Mouse (Mus musculus): ENCODE measurements at regions not wholly inside any gene's neighbourhood (a gene's known extent, or its start where the extent isn't known, plus 50 kb on each side); places are given as distances from the start of the nearest gene placed in this dataset.

DNA sequence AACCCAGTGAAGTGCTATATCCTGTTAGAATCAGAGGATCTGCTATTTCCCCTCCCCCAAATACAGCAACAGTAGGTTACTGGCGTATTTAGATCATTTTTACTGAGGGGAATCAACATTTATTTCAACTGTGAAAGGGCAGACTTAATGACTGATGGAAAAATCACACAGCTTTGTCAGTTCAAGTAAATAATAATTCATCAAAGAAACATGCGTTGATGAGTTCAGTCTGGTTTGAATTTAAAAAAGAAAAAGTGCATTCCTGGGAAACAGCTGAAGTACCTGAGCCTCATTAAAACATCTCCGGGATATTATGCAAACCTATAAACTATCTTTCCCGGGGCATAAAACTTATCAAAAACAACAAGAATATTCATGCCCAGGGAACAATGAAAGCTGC is 497.7 kb upstream of the Marcks start:
- 26% methylated on average over 4 of the region's 4 CpGs for WGBS
- Histone ChIP-seq H3K4me1 (ENCODE audit: control insufficient read depth, insufficient read depth, low read length) (no peaks in the 10 kb centered on the region), H3K4me3 (ENCODE audit: low read depth, low read length) (no peak overlapping the region), H3K9ac (replicated peaks; ENCODE audit: low read length) (no peak overlapping the region), H3K36me3 (replicated peaks; ENCODE audit: control insufficient read depth, insufficient read depth, low read depth, low read length) (no peaks in the 10 kb centered on the region), H3K27ac (replicated peaks; ENCODE audit: low read depth, low read length) (peak overlapping the region; percentile 35; the same call in 1 of the 2 replicates), H3K4me2 (ENCODE audit: low read depth, low read length) (no peak overlapping the region), H3K9me3 (replicated peaks; ENCODE audit: control insufficient read depth, low read length) (no peaks in the 10 kb centered on the region), H3K27me3 (ENCODE audit: control insufficient read depth, insufficient read depth, low read length) (no peaks in the 10 kb centered on the region)
- DNase-seq (ENCODE audit: low spot score) (peak; percentile 24), ATAC-seq (replicated peaks; ENCODE audit: insufficient number of reproducible peaks, low FRiP score, low TSS enrichment, low read depth) (no peak)

GRCm38 (mm10) chr10:37630403-37630802 is 491.7 kb upstream of the Marcks start:
- Histone ChIP-seq H3K36me3 (replicated peaks; ENCODE audit: control insufficient read depth, insufficient read depth, low read depth, low read length) (no peaks in the 10 kb centered on the region), H3K4me1 (ENCODE audit: control insufficient read depth, insufficient read depth, low read length) (no peaks in the 10 kb centered on the region), H3K27ac (replicated peaks; ENCODE audit: low read depth, low read length) (no peak overlapping the region), H3K27me3 (ENCODE audit: control insufficient read depth, insufficient read depth, low read length) (no peaks in the 10 kb centered on the region), H3K4me2 (ENCODE audit: low read depth, low read length) (no peak overlapping the region), H3K4me3 (ENCODE audit: low read depth, low read length) (no peak overlapping the region), H3K9me3 (replicated peaks; ENCODE audit: control insufficient read depth, low read length) (no peaks in the 10 kb centered on the region), H3K9ac (replicated peaks; ENCODE audit: low read length) (no peak overlapping the region)
- ATAC-seq (replicated peaks; ENCODE audit: insufficient number of reproducible peaks, low FRiP score, low TSS enrichment, low read depth) (no peak), DNase-seq (ENCODE audit: low spot score) (no peak)
- WGBS = 83% methylated on average over 1 of the region's 1 CpGs

DNA sequence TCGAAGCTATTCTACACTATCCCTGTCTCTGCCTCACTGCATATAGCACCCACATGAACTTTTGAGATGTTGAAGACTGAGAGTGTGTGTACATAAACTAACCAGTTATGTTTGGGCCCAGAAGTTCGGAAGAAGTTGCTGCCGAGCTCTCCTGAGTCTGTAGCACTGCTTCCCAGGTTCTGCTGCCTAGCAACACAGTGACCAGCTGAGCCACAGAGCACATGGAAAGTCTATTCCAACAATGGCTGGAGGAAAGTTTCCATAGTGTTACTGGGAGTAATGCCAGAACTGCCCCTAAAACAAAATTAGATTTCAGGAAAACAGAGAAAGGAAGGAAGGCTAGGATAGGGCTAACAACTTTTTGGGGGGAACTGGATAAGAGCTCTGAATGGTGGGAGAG is 489.2 kb upstream of the Marcks start:
- WGBS = 79% methylated on average over 3 of the region's 3 CpGs
- no peak overlapping the region for H3K27ac ChIP-seq (replicated peaks; ENCODE audit: low read depth, low read length)
- no peak overlapping the region for H3K9ac ChIP-seq (replicated peaks; ENCODE audit: low read length)
- H3K4me2 ChIP-seq (ENCODE audit: low read depth, low read length) = no peak overlapping the region
- DNase-seq (ENCODE audit: low spot score) (no peak), ATAC-seq (replicated peaks; ENCODE audit: insufficient number of reproducible peaks, low FRiP score, low TSS enrichment, low read depth) (no peak)
- H3K27me3 ChIP-seq (ENCODE audit: control insufficient read depth, insufficient read depth, low read length) = no peaks in the 10 kb centered on the region
- H3K4me3 ChIP-seq (ENCODE audit: low read depth, low read length) = no peak overlapping the region
- no peaks in the 10 kb centered on the region for H3K36me3 ChIP-seq (replicated peaks; ENCODE audit: control insufficient read depth, insufficient read depth, low read depth, low read length)
- H3K9me3 ChIP-seq (replicated peaks; ENCODE audit: control insufficient read depth, low read length) = no peaks in the 10 kb centered on the region
- no peaks in the 10 kb centered on the region for H3K4me1 ChIP-seq (ENCODE audit: control insufficient read depth, insufficient read depth, low read length)

GRCm38 (mm10) chr10:37626758-37627201 is 488.1 kb upstream of the Marcks start:
- ATAC-seq (replicated peaks; ENCODE audit: insufficient number of reproducible peaks, low FRiP score, low TSS enrichment, low read depth) (no peak; the same call in 1 of the 2 replicates), DNase-seq (ENCODE audit: low spot score) (no peak)
- no peaks in the 10 kb centered on the region for H3K9me3 ChIP-seq (replicated peaks; ENCODE audit: control insufficient read depth, low read length)
- H3K4me2 ChIP-seq (ENCODE audit: low read depth, low read length) = no peak overlapping the region
- H3K27me3 ChIP-seq (ENCODE audit: control insufficient read depth, insufficient read depth, low read length) = no peaks in the 10 kb centered on the region
- H3K36me3 ChIP-seq (replicated peaks; ENCODE audit: control insufficient read depth, insufficient read depth, low read depth, low read length) = no peaks in the 10 kb centered on the region
- H3K27ac ChIP-seq (replicated peaks; ENCODE audit: low read depth, low read length) = no peak overlapping the region
- H3K9ac ChIP-seq (replicated peaks; ENCODE audit: low read length) = no peak overlapping the region
- 49% methylated on average over 5 of the region's 5 CpGs for WGBS
- no peak overlapping the region for H3K4me3 ChIP-seq (ENCODE audit: low read depth, low read length)
- no peaks in the 10 kb centered on the region for H3K4me1 ChIP-seq (ENCODE audit: control insufficient read depth, insufficient read depth, low read length)

DNA sequence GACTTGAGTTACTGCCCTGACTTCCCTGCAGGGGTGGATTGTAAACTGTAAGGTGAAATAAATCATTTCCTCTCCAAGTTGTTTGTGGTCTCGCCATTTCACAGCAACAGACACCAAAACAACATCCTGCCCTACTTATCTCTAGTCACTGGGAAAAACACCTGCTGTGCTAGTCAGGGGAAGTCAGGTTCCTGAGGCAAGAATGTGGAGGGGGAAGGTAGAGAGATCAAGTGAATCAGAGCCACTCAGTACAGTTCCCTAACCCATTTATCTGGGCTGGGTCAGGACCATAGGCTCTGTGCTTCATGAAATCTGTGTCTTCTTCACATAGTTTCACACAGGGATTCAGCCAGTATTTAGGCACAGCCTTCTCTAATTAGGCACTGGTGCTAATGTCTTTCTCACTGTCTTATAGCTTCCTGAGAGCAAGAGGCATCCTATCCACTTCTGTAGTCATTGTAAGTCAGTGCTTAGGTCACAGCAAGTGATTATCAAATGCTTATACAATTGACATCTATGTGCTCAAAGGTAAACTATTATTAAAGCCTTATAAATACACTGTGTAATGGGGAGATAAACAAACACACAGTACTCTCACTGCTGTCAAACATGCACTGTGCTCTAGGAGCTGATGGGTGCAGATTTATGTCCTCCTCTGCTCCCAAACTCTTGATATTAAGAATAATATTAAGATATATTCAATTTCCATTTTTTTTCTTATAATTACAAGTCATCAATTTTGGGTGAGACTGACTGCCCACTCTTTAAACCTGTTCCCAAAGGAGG is 487.4 kb upstream of the Marcks start:
- no peak for ATAC-seq (replicated peaks; ENCODE audit: insufficient number of reproducible peaks, low FRiP score, low TSS enrichment, low read depth)
- Histone ChIP-seq H3K9me3 (replicated peaks; ENCODE audit: control insufficient read depth, low read length) (no peaks in the 10 kb centered on the region), H3K4me2 (ENCODE audit: low read depth, low read length) (no peak overlapping the region), H3K4me3 (ENCODE audit: low read depth, low read length) (no peak overlapping the region), H3K27ac (replicated peaks; ENCODE audit: low read depth, low read length) (no peak overlapping the region), H3K27me3 (ENCODE audit: control insufficient read depth, insufficient read depth, low read length) (no peaks in the 10 kb centered on the region), H3K4me1 (ENCODE audit: control insufficient read depth, insufficient read depth, low read length) (no peaks in the 10 kb centered on the region), H3K9ac (replicated peaks; ENCODE audit: low read length) (no peak overlapping the region), H3K36me3 (replicated peaks; ENCODE audit: control insufficient read depth, insufficient read depth, low read depth, low read length) (no peaks in the 10 kb centered on the region)
- no peak for DNase-seq (ENCODE audit: low spot score)
- 55% methylated on average over 1 of the region's 1 CpGs for WGBS

DNA sequence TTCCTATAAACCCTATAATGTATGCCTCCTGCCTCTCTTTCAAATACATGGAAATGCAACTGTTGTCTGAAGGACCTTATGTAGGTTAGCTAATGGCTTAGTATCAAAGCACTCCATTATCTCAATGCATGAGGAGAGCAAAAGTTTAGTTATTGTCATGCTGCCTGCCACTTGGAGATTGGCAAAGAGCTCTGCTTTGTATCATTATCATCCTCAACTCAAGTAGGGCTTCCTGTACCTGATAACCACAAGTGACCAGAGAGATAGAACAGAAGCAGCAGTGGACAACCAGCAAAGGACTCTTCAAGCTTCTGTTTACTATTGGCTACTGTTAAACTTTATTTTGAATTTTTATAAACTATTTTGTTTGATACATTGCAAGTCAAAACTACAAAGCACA is 484.3 kb upstream of the Marcks start:
- H3K9me3 ChIP-seq (replicated peaks; ENCODE audit: control insufficient read depth, low read length) = no peaks in the 10 kb centered on the region
- no peak overlapping the region for H3K27ac ChIP-seq (replicated peaks; ENCODE audit: low read depth, low read length)
- no peak overlapping the region for H3K9ac ChIP-seq (replicated peaks; ENCODE audit: low read length)
- no peaks in the 10 kb centered on the region for H3K36me3 ChIP-seq (replicated peaks; ENCODE audit: control insufficient read depth, insufficient read depth, low read depth, low read length)
- ATAC-seq (replicated peaks; ENCODE audit: insufficient number of reproducible peaks, low FRiP score, low TSS enrichment, low read depth) (no peak), DNase-seq (ENCODE audit: low spot score) (no peak)
- H3K4me3 ChIP-seq (ENCODE audit: low read depth, low read length) = no peak overlapping the region
- H3K27me3 ChIP-seq (ENCODE audit: control insufficient read depth, insufficient read depth, low read length) = no peaks in the 10 kb centered on the region
- H3K4me2 ChIP-seq (ENCODE audit: low read depth, low read length) = no peak overlapping the region
- no peaks in the 10 kb centered on the region for H3K4me1 ChIP-seq (ENCODE audit: control insufficient read depth, insufficient read depth, low read length)

DNA sequence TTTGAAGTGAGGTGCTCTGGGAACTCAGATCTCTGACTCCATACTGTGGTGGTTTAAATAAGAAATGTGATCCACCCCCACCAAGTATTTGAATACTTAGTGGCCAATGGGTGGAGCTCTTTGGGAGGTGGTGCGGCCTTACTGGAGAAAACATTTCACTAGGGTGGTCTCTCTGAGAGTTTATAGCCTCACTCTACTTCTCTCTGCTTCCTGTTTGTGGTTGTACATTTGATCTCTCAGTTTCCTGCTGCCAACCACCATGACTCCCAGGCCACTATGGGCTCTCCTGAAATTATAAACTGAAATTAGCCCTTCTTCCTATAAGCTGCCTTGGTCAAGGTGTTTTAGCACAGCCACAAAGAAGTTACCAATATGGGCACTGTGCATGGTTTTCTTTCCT is 479.9 kb upstream of the Marcks start:
- H3K4me1 ChIP-seq (ENCODE audit: control insufficient read depth, insufficient read depth, low read length) = no peaks in the 10 kb centered on the region
- no peak overlapping the region for H3K9ac ChIP-seq (replicated peaks; ENCODE audit: low read length)
- ATAC-seq (replicated peaks; ENCODE audit: insufficient number of reproducible peaks, low FRiP score, low TSS enrichment, low read depth) (no peak), DNase-seq (ENCODE audit: low spot score) (no peak)
- no peaks in the 10 kb centered on the region for H3K27me3 ChIP-seq (ENCODE audit: control insufficient read depth, insufficient read depth, low read length)
- no peaks in the 10 kb centered on the region for H3K9me3 ChIP-seq (replicated peaks; ENCODE audit: control insufficient read depth, low read length)
- H3K36me3 ChIP-seq (replicated peaks; ENCODE audit: control insufficient read depth, insufficient read depth, low read depth, low read length) = no peaks in the 10 kb centered on the region
- no peak overlapping the region for H3K4me2 ChIP-seq (ENCODE audit: low read depth, low read length)
- H3K4me3 ChIP-seq (ENCODE audit: low read depth, low read length) = no peak overlapping the region
- WGBS = 85% methylated on average over 1 of the region's 1 CpGs
- no peak overlapping the region for H3K27ac ChIP-seq (replicated peaks; ENCODE audit: low read depth, low read length)

- Histone ChIP-seq H3K4me1 (ENCODE audit: control insufficient read depth, insufficient read depth, low read length) (no peaks in the 10 kb centered on the region), H3K36me3 (replicated peaks; ENCODE audit: control insufficient read depth, insufficient read depth, low read depth, low read length) (no peaks in the 10 kb centered on the region), H3K27me3 (ENCODE audit: control insufficient read depth, insufficient read depth, low read length) (no peaks in the 10 kb centered on the region), H3K9ac (replicated peaks; ENCODE audit: low read length) (no peak overlapping the region), H3K4me3 (ENCODE audit: low read depth, low read length) (no peak overlapping the region), H3K9me3 (replicated peaks; ENCODE audit: control insufficient read depth, low read length) (no peaks in the 10 kb centered on the region), H3K4me2 (ENCODE audit: low read depth, low read length) (no peak overlapping the region), H3K27ac (replicated peaks; ENCODE audit: low read depth, low read length) (no peak overlapping the region)
- ATAC-seq (replicated peaks; ENCODE audit: insufficient number of reproducible peaks, low FRiP score, low TSS enrichment, low read depth) = 0 out of 2 replicates have a peak, but pooled peaks have one; percentile 29
- 60% methylated on average over 7 of the region's 7 CpGs for WGBS
- DNase-seq (ENCODE audit: low spot score) = no peak
Measured at GRCm38 (mm10) chr10:37617708-37618300, 479.1 kb upstream of the Marcks start.
